Mouse (Mus musculus) urinary bladder, postnatal 4 days (tissue): ENCODE measurements around the gene Sstr3.

ENCODE experiments used
- DNase-seq, 2 experiments: peaks; one replicate each; pipeline ENCODE4 v3.0.0; 2021 to 2022; ENCODE audit warnings: low spot score in 2 of 2

The Sstr3 gene

GRCm38 (mm10) chr15:78559141-78559979, 14.9 kb upstream of the Sstr3 start:
- DNase-seq, result no peak

DNA sequence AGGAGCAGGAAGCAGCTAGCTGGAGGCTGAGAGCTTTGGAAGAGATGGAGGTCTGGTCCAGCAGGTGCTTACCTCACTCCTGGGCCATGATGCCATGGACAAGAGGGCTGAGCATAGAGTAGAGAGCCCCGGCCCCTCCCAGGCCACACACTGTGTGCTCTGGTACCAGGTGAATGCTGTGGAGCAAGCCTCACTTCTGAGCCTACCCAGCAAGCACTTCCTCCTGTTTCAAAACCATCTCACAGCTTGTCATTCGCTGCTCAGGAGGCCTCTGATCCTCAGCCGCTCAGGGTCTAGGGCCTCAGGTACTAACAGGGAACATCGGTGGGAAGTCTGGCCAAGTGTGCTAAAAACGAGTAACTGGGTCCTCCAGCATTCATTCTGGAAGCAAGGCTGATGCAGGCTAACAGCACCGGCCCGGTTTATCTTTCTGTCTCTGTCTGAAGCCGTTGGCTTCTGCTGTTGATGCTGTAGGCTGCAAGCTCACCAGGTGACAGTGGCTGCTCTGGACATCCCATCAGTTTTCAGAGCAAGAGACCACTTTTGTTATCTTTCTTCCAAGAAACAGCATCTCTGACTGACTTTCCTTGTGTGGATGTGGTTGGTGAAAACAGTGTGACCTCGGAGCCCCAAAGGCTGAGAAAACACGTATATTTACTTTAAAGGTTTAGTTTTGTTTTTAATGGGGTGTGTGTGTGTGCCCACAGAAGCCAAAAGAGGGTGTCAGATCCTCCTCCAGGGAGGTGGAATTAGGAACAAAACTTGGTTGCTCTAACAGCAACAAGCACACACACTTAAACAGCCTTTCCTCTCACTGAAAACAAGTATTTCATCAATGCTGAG, 13.4 kb upstream of the Sstr3 start:
- no peak for DNase-seq

DNA sequence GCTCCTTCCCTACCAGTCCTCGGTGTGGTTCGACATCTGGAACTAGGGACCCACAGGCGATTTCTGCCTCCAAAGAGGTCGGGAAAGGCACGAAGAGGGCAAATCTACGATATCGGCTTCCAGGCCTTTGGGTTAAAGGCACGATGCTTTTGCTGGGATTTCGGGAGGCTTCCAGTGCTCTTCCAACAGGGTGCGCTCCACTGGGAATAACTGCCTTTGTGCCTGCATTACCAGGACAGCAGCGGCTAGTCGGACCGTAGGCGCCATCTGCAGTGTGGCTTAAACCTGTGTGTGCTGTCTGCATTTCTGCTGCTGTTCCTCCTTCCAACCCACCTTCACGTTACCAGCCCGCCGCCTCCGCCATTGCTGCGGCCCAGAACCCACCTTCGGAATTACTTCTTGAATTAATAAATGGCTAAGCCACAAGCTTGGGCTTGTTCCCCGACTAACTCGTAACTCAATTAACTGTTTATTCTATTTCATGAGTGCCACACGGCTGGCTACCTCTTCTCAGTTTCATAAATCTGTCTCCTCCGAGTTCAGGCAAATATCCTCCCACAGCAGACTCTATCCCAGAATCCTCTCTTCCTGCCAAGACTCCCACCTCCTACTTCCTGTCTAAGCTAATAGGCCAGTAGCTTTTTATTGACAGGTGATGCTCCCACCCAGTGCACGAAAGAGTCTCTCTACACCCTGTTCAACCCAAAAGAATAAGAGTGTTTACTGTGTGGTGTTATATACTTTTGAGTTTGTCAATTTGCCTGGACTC, 10.2 kb upstream of the Sstr3 start:
- DNase-seq, result no peak

GRCm38 (mm10) chr15:78549189-78549734, 4.8 kb upstream of the Sstr3 start:
- no peak for DNase-seq

- no peak for DNase-seq
Observed at GRCm38 (mm10) chr15:78548711-78549110, 4.2 kb upstream of the Sstr3 start.

- DNase-seq, result no peak
Observed at GRCm38 (mm10) chr15:78548336-78548665, 3.8 kb upstream of the Sstr3 start.

DNA sequence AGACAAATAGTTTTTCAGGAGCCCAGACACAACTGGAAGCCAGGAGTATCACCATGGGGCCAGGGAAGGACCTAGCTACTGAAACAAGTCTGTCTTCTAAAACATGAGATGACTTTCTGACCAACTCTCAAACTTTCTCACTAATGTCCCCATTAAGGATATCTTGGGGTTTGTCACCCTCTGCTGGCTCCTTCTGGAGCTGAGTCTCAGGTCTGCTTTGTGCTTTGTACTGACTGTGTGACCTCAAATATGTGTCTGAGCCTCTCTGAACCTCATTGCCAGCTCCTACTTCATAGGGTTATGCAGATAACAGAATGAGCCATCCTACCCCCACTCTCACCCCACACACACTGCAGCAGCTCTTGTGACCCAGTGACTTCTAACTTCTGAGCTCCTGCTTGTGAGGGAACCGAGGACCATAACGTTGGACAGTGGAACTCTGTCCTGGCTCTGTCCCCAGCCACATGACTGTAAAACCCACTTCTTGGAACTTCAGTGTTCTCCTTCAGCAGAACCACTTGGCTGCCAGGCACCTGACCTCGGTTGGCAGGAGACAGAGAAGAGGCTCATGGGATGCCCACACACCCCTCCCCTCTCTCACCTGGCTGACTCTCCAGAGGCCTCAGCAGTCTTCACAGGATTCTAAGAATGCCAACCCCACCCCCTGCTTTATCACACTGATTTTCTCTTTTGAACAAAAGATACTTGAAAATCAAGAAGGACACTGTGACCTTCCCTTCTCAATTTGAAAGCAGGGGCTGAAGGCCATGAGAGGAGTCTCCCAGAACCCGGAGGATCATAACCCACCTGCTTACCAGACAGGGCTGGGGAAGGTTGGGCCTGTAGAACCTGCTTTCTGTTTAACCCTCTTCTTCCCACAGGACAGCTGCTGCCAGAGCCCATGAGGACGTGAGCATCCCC, 3.2 kb upstream of the Sstr3 start:
- no peak for DNase-seq

- no peak for DNase-seq
Observed at GRCm38 (mm10) chr15:78546060-78546459, 1.6 kb upstream of the Sstr3 start.

- no peak for DNase-seq
Observed at GRCm38 (mm10) chr15:78544041-78544440, 444 bp downstream of the Sstr3 start.

DNA sequence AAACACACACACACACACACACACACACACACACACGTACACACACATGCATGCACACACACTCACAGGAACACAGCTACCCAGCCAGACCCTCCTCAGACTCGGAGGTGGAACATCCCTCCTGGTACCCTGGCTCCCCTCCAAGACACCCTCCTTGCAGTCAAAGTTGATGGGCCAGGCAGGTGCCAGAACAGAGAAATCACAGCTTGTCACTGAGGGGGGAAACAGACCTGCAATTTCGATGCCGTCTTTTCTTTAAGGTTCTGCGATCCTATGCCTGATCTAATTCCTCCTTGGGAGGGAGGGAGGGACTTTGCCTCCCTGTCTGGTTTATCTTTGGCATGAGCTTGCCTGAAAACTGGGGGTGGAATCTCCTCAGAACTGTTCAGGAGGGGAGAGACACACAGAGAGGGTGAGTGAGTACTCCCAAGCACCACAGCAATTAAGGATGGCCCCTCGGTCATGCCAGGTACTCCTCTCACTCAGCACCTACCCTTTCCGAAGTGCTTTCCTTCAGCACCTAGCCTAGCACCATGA, 1.6 kb downstream of the Sstr3 start:
- DNase-seq, result no peak

DNA sequence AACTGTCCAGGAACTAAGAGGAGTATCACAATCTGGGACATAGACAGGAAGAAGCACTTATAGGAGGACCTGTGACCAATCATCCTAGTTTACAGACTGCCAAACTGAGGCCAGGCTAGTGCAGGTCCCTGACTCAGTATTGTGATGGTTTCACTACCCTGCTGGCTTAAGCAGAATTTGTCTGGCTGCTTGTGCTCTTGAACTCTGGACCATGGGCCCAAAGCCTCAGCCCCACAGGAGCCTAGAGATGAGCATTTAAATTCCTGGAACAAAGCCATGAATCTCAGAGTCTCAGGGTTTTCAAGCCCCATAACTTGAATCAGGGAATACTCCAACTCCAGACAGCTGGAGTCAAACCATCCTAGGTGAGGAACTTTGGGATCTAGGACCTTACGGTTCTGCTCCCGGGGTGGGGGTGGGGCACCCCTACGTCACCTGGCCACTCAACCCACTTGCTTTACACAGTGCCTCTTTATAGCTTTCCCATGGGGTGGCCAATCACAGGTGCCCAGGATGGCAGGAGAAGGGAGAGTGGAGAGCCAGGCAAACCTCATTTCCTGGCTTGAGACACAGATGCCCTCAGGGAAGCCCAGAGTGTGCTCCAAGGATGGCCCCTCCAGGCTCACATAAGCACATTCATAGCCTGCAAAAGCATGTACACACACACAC, 2.3 kb downstream of the Sstr3 start:
- DNase-seq, result no peak

- no peak for DNase-seq
Observed at GRCm38 (mm10) chr15:78541606-78542005, 2.9 kb downstream of the Sstr3 start.

- no peak for DNase-seq
Observed at GRCm38 (mm10) chr15:78541036-78541435, 3.4 kb downstream of the Sstr3 start.

DNA sequence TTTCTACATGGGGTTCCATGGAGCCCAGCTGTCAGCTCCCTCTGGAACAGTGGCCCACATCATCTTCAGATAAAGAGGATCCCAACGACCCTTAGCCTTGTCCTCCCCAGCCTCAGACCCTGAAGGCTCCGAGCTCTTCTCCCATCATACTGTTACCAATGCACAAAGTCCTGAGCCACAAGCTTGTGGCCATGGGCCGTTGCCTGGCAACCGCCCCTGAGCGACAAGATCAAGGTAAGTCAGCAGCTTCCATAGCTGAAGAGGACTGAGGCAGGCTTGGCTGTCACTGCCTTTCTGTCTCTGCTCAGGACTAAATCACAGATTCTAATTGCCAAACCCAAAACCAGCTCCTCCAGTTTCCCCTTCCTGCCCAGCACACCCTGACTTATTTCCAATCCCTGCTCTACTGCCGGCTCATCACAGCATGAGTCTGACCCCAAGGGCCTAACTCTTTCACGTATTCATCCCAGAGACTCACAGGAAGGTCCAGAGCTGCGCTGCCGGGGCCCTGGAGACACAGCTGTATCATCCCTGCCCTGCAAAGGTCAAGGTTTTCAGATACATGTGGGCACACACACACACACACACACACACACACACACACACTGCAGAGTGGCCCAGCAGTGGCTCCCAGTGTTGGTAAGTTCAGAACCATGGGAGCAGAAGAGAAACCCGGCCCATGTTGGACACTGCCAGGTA, 8.6 kb downstream of the Sstr3 start:
- DNase-seq, result no peak

GRCm38 (mm10) chr15:78533346-78533835, 11.1 kb downstream of the Sstr3 start:
- no peak for DNase-seq

DNA sequence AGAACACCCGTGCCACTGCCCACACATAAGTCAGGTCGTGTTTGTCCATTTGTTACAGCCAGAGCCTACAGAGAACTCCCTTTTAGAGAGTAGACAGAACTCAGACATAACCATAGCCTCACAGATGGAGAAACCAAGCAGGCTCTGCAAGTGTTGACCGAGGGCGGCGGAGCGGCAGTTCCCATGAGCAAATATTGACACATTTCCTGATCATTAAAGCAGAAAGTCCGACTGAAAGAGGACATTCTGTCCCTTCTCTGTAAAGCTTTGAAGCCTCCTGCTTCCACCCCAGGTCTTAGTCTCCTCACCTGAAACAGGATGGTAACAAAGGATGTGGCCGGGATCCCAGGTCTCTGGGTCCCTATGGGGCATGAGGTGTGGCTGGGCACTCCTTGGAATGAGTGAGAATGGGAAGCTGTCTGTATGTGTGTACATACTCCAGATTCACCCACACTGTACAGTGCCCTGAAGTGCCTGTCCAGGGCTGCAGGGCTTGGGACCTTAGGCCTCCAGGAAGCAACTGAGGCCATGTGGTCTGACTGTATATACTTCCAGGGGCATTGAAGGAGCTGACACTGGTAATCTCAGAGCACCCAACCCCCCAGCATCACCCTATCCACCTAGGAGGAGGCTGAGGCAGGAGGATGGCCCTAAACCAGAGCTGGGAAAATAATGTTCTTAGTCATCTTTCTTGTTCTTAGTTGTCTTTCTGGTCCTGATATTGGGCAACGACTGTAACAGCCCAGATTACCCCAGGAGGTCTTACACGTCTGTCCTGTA, 11.7 kb downstream of the Sstr3 start:
- no peak for DNase-seq

DNA sequence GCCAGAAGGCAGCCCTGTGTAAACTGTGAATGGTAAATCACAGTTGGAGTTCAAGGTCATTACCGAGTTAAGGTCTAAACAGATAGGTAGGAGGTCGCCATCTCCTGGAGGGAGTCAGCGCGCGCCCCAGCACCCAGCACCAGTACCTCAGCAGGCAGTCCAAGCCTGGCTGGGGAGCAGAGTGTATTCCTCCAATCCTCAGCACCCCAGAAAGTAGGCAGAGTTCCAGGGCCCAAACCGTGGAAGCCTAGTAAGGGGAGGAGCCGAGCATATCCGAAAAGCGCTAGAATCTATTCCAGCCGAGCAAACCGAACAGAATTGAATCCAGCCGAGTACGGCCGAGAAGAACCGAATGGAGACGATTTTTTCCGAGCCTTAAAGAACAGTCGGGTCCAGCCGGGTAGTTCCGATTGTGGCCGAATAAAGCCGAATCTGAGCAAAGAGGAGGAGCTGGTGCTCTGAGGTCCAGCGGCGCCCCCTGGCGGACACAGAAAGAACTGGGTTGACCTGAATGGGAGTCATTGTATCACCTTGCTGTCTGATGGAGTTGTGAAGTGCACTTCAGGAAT, 12.5 kb downstream of the Sstr3 start:
- peak; percentile 95 to 97 for DNase-seq

GRCm38 (mm10) chr15:78531451-78531720, 13.1 kb downstream of the Sstr3 start:
- DNase-seq, result no peak
